Mouse (Mus musculus) stomach, postnatal 0 days (tissue): ENCODE results near the gene Dusp28. TPM values are rescaled to one million over a fixed set of nuclear protein-coding genes. Genes with fewer than 3 reads are reported as not detected.
A peak's percentile ranks its signal among the peaks of the same experiment; 100 is the strongest.

Experiments used
- ATAC-seq: fragments of 200-750 bp; cut with Nextera tagmentation; 2 replicates; pipeline ENCODE4 v1.8.0; 2017; ENCODE audit not compliant: low FRiP score, low TSS enrichment
- DNase-seq: peaks from one replicate; pipeline ENCODE4 v3.0.0-alpha.2; 2016; ENCODE audit warnings: low spot score
- H3K27ac ChIP-seq: fragments of 300-500 bp; sonication (generic); replicated peaks from 2 replicates; pipeline ENCODE4 v1.5.1; 2014; ENCODE audit warnings: mild to moderate bottlenecking, control low read depth
- H3K27me3 ChIP-seq: fragments of 300-500 bp; sonication (generic); 2 replicates; pipeline ENCODE4 v1.6.1; 2014; ENCODE audit warnings: low read length; ENCODE audit not compliant: control insufficient read depth, insufficient read depth
- H3K36me3 ChIP-seq: fragments of 300-500 bp; sonication (generic); 2 replicates; pipeline ENCODE4 v1.6.1; 2014; ENCODE audit warnings: low read length, mixed read lengths; ENCODE audit not compliant: control insufficient read depth, insufficient read depth
- H3K4me1 ChIP-seq: fragments of 300-500 bp; sonication (generic); replicated peaks from 2 replicates; pipeline ENCODE4 v1.6.1; 2014; ENCODE audit warnings: antibody characterized with exemption; ENCODE audit not compliant: control insufficient read depth, insufficient read depth
- H3K4me2 ChIP-seq: fragments of 300-500 bp; sonication (generic); replicated peaks from 2 replicates; pipeline ENCODE4 v1.6.1; 2014; ENCODE audit warnings: low read depth, mild to moderate bottlenecking, control low read depth, moderate library complexity
- H3K4me3 ChIP-seq: fragments of 300-500 bp; sonication (generic); 2 replicates; pipeline ENCODE4 v1.5.1; 2014; ENCODE audit warnings: low read depth, low read length, control low read depth
- H3K9ac ChIP-seq: fragments of 300-500 bp; sonication (generic); 2 replicates; pipeline ENCODE4 v1.6.1; 2014; ENCODE audit warnings: mild to moderate bottlenecking, low read length, control low read depth, mixed read lengths
- H3K9me3 ChIP-seq: fragments of 300-500 bp; sonication (generic); 2 replicates; pipeline ENCODE4 v1.6.1; 2016; ENCODE audit warnings: low read length; ENCODE audit not compliant: control insufficient read depth
- CTCF ChIP-seq: IDR thresholded peaks from 2 replicates; pipeline ENCODE4 v1.5.1; 2016; ENCODE audit warnings: antibody characterized with exemption, low read depth, mild to moderate bottlenecking, moderate library complexity
- EP300 ChIP-seq: optimal IDR thresholded peaks from 2 replicates; pipeline ENCODE3; 2016; ENCODE audit warnings: antibody characterized with exemption
- WGBS: fragments of 180-500 bp; shearing (Covaris S2); extraction: QIAGEN DNeasy Blood & Tissue Kit; methylation state at CpG from one replicate; pipeline ENCODE4 v1.1.7; 2014; 5-methylcytosine and 5-hydroxymethylcytosine counted together
- polyA plus RNA-seq: library from polyadenylated mRNA; unstranded; fragments of >200 nt; fragmentation: Nextera tagmentation; extraction: Ambion mirVana; gene quantifications from 2 replicates; pipeline ENCODE4 v1.2.1, GENCODE M21; 2015

Gene Dusp28
- polyA plus RNA-seq, 1 experiment from 2014 or later = 16.0 TPM

- WGBS = 84% methylated on average over 6 of the region's 6 CpGs
- no peak for TF ChIP-seq CTCF
- no peak for TF ChIP-seq EP300
These were observed 24.8 kb upstream of the Dusp28 start for GRCm38 (mm10) chr1:92881982-92882381.

GRCm38 (mm10) chr1:92888901-92889655, 17.7 kb upstream of the Dusp28 start:
- Histone ChIP-seq H3K27ac (no peak overlapping the region), H3K36me3 (no peaks in the 10 kb centered on the region), H3K4me2 (no peak overlapping the region), H3K9me3 (no peaks in the 10 kb centered on the region), H3K27me3 (no peaks in the 10 kb centered on the region), H3K4me3 (no peak overlapping the region), H3K9ac (no peak overlapping the region), H3K4me1 (no peaks in the 10 kb centered on the region)
- 70% methylated on average over 7 of the region's 7 CpGs for WGBS
- no peak for ATAC-seq
- DNase-seq = no peak
- TF ChIP-seq CTCF = no peak
- TF ChIP-seq EP300 = no peak

More at GRCm38 (mm10) chr1:92881982-92882381, 24.8 kb upstream of the Dusp28 start:
- no peaks in the 10 kb centered on the region for H3K27me3 ChIP-seq
- no peak for DNase-seq
- no peak overlapping the region for H3K4me2 ChIP-seq
- no peak for ATAC-seq
- H3K27ac ChIP-seq = no peak overlapping the region
- no peaks in the 10 kb centered on the region for H3K36me3 ChIP-seq
- no peaks in the 10 kb centered on the region for H3K4me1 ChIP-seq
- H3K4me3 ChIP-seq = no peak overlapping the region
- H3K9ac ChIP-seq = no peak overlapping the region
- H3K9me3 ChIP-seq = no peaks in the 10 kb centered on the region

- Histone ChIP-seq H3K36me3 (no peaks in the 10 kb centered on the region), H3K9ac (no peak overlapping the region), H3K9me3 (no peaks in the 10 kb centered on the region), H3K27ac (no peak overlapping the region), H3K4me1 (no peaks in the 10 kb centered on the region), H3K4me3 (no peak overlapping the region), H3K4me2 (no peak overlapping the region), H3K27me3 (no peaks in the 10 kb centered on the region)
- WGBS = 60% methylated on average over 3 of the region's 3 CpGs
- no peak for ATAC-seq
- no peak for TF ChIP-seq EP300
- TF ChIP-seq CTCF = no peak
- no peak for DNase-seq
These were observed 14.0 kb upstream of the Dusp28 start for GRCm38 (mm10) chr1:92892791-92893190.

- H3K36me3 ChIP-seq = no peaks in the 10 kb centered on the region
- H3K4me2 ChIP-seq = no peak overlapping the region
- H3K4me3 ChIP-seq = no peak overlapping the region
- no peaks in the 10 kb centered on the region for H3K27me3 ChIP-seq
- TF ChIP-seq EP300 = no peak
- no peak for TF ChIP-seq CTCF
- no peak for DNase-seq
- H3K4me1 ChIP-seq = no peaks in the 10 kb centered on the region
- no peak for ATAC-seq
- H3K27ac ChIP-seq = no peak overlapping the region
- no peaks in the 10 kb centered on the region for H3K9me3 ChIP-seq
- H3K9ac ChIP-seq = no peak overlapping the region
- 64% methylated on average over 3 of the region's 3 CpGs for WGBS
These were observed 12.9 kb upstream of the Dusp28 start for GRCm38 (mm10) chr1:92893896-92894295.

GRCm38 (mm10) chr1:92895089-92895488, 11.7 kb upstream of the Dusp28 start:
- no peaks in the 10 kb centered on the region for H3K9me3 ChIP-seq
- no peaks in the 10 kb centered on the region for H3K27me3 ChIP-seq
- DNase-seq = peak; percentile 75
- H3K4me2 ChIP-seq = no peak overlapping the region
- H3K36me3 ChIP-seq = no peaks in the 10 kb centered on the region
- peak; percentile 79 for ATAC-seq
- 12% methylated on average over 3 of the region's 3 CpGs for WGBS
- H3K9ac ChIP-seq = no peak overlapping the region
- no peak for TF ChIP-seq EP300
- peak; percentile 96 for TF ChIP-seq CTCF
- H3K27ac ChIP-seq = no peak overlapping the region
- H3K4me3 ChIP-seq = no peak overlapping the region
- H3K4me1 ChIP-seq = no peaks in the 10 kb centered on the region

- 0 out of 2 replicates have a peak within 1 kb of the TSS, but pooled peaks have one; percentile 0 for H3K9ac ChIP-seq
- no peaks in the 10 kb centered on the region for H3K9me3 ChIP-seq
- no peaks in the 10 kb centered on the region for H3K36me3 ChIP-seq
- no peak within 1 kb of the TSS; the same call in 1 of the 2 replicates for H3K4me3 ChIP-seq
- H3K27me3 ChIP-seq = no peaks in the 10 kb centered on the region
- H3K27ac ChIP-seq = no peak within 1 kb of the TSS
- WGBS = under 1% methylated on average over 15 of the region's 15 CpGs
- DNase-seq (peak; percentile 85), ATAC-seq (peak; percentile 20; the same call in 1 of the 2 replicates)
- peaks cover 5% of the 10 kb centered on the region; the same call in 1 of the 2 replicates for H3K4me1 ChIP-seq
- no peak for TF ChIP-seq EP300
- no peak for TF ChIP-seq CTCF
- peak within 1 kb of the TSS; percentile 38 for H3K4me2 ChIP-seq
These were observed 4.0 kb upstream of the Dusp28 start, which contains the start of gene Ankmy1 for GRCm38 (mm10) chr1:92902786-92903185. Gene Ankmy1 (minus strand): TSS chr1:92902906.
